Mouse (Mus musculus) effector memory CD4-positive, alpha-beta T cell, adult 5 months (primary cell): ENCODE measurements around the gene Ssr3. TPM values are rescaled to one million over a fixed set of nuclear protein-coding genes. Genes with fewer than 3 reads are reported as not detected.

Experiments used
- polyA plus RNA-seq: library from polyadenylated mRNA; unstranded; fragments of 100-300 nt; shearing (Covaris generic); gene quantifications from one replicate; pipeline ENCODE4 v1.2.1, GENCODE M21; 2017

Ssr3 gene
- 73.4 TPM for polyA plus RNA-seq

GRCm38 (mm10) chr3:65392421-65392817, at the start of gene Ssr3:
Gene Ssr3 (minus strand): TSS chr3:65392623.

Other genes with a start within 250 kb of the Ssr3 start
- 187 TPM for gene Tiparp, start 135.8 kb upstream of the Ssr3 start, polyA plus RNA-seq